Mouse (Mus musculus) midbrain, embryonic 11.5 days (tissue): ENCODE measurements at regions not wholly inside any gene's neighbourhood (a gene's known extent, or its start where the extent isn't known, plus 50 kb on each side); places are given as distances from the start of the nearest gene placed in this dataset.

Source experiments
- ATAC-seq: fragments of 200-750 bp; cut with Nextera tagmentation; 2 replicates; pipeline ENCODE4 v1.8.0; 2017; ENCODE audit warnings: moderate TSS enrichment, moderate library complexity; ENCODE audit not compliant: low FRiP score
- DNase-seq: peaks from one replicate; pipeline ENCODE4 v3.0.0; 2015; ENCODE audit warnings: low spot score; ENCODE audit errors: missing footprints
- H3K27ac ChIP-seq: fragments of 300-500 bp; sonication (generic); 2 replicates; pipeline ENCODE4 v1.5.1; 2014; ENCODE audit warnings: low read depth, low read length
- H3K27me3 ChIP-seq: fragments of 300-500 bp; sonication (generic); 2 replicates; pipeline ENCODE4 v1.6.1; 2014; ENCODE audit warnings: mild to moderate bottlenecking, low read length, moderate library complexity, mixed read lengths; ENCODE audit not compliant: control insufficient read depth, insufficient read depth
- H3K36me3 ChIP-seq: fragments of 300-500 bp; sonication (generic); 2 replicates; pipeline ENCODE4 v1.6.1; 2014; ENCODE audit warnings: mild to moderate bottlenecking, low read length, moderate library complexity, mixed read lengths; ENCODE audit not compliant: control insufficient read depth, insufficient read depth
- H3K4me1 ChIP-seq: fragments of 300-500 bp; sonication (generic); 2 replicates; pipeline ENCODE4 v1.6.1; 2014; ENCODE audit warnings: low read length; ENCODE audit not compliant: control insufficient read depth, insufficient read depth
- H3K4me2 ChIP-seq: fragments of 300-500 bp; sonication (generic); 2 replicates; pipeline ENCODE4 v1.6.1; 2014; ENCODE audit warnings: mild to moderate bottlenecking, moderate library complexity
- H3K4me3 ChIP-seq: fragments of 300-500 bp; sonication (generic); 2 replicates; pipeline ENCODE4 v1.5.1; 2014; ENCODE audit warnings: low read depth, low read length
- H3K9ac ChIP-seq: fragments of 300-500 bp; sonication (generic); 2 replicates; pipeline ENCODE4 v1.6.1; 2014; ENCODE audit warnings: low read length
- H3K9me3 ChIP-seq: fragments of 300-500 bp; sonication (generic); 2 replicates; pipeline ENCODE4 v1.6.1; 2016; ENCODE audit warnings: low read length; ENCODE audit not compliant: control insufficient read depth
- WGBS: fragments of 180-500 bp; shearing (Covaris S2); extraction: QIAGEN DNeasy Blood & Tissue Kit; methylation state at CpG from one replicate; pipeline ENCODE4 v1.1.7; 2014; 5-methylcytosine and 5-hydroxymethylcytosine counted together

DNA sequence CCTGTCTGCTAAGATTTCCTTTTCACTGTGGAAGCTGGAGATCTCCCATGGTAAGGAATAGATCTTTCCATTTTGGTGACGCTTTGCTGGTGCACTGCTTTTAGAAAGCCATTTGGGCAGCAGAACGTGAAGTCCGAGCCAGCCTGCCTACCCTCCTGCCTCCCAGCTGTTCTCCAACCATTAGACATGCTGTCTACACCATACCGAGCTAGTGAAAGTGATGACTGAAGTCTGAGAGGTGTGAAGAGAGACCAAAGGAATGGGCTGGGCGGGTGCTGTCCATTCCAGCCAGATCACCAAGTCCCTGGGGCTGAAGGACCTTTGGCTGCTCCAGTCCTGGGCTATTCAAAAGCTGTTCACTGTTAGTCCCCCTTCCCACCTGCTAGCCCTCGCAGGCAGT, 360.3 kb upstream of the Gm5148 start:
- Histone ChIP-seq H3K4me1 (no peaks in the 10 kb centered on the region), H3K9me3 (no peaks in the 10 kb centered on the region), H3K4me3 (no peak overlapping the region), H3K27me3 (no peaks in the 10 kb centered on the region), H3K4me2 (no peak overlapping the region), H3K27ac (no peak overlapping the region), H3K9ac (no peak overlapping the region), H3K36me3 (no peaks in the 10 kb centered on the region)
- DNase-seq (no peak), ATAC-seq (no peak)
- 81% methylated on average over 6 of the region's 6 CpGs for WGBS

DNA sequence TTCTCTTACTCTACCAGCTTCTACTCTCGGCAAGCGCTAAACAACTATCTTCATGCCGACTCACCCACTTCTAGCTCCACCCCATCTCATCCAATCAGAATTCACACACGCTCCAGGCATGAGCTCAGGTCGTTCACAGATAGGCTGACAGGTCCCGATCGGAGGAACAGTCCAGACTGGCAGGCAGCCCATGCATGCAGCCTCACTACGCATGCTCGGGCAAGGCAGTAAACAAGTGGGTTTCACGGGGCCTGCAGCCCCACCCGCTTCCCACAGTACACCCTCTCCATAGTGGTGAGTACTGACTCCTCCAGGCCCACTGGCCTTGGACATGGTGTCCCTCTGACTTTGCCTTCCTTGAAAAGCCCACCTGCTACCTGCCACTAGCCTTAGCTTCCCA, 358.1 kb upstream of the Gm5148 start:
- Histone ChIP-seq H3K9me3 (no peaks in the 10 kb centered on the region), H3K27ac (no peak overlapping the region), H3K27me3 (no peaks in the 10 kb centered on the region), H3K9ac (no peak overlapping the region), H3K4me1 (no peaks in the 10 kb centered on the region), H3K4me2 (no peak overlapping the region), H3K4me3 (no peak overlapping the region), H3K36me3 (no peaks in the 10 kb centered on the region)
- DNase-seq (no peak), ATAC-seq (no peak)
- WGBS, result 91% methylated on average over 11 of the region's 11 CpGs

DNA sequence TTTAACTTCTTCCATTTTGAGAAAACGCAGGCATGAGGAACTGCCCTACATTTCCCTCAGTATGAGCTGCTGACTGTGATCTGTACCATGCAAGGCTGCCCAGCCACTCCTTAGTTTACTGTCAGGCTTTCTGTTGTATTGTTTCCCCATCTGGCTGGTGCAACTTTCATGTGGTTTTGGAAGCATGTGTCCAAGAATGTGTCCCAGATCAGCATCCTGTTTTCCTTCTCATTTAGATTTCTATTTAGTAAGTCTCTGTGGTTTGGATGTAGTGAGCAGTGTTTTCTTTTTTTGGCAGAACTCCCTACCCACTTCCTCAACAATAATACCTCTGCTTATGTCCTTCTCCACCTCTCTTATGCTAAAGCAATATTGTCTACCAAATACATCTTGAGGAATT, 352.5 kb upstream of the Gm5148 start:
- WGBS, result 81% methylated on average over 1 of the region's 1 CpGs
- Histone ChIP-seq H3K27ac (no peak overlapping the region), H3K9ac (no peak overlapping the region), H3K36me3 (no peaks in the 10 kb centered on the region), H3K4me1 (no peaks in the 10 kb centered on the region), H3K27me3 (no peaks in the 10 kb centered on the region), H3K9me3 (no peaks in the 10 kb centered on the region), H3K4me3 (no peak overlapping the region), H3K4me2 (no peak overlapping the region)
- no peak for ATAC-seq
- no peak for DNase-seq

DNA sequence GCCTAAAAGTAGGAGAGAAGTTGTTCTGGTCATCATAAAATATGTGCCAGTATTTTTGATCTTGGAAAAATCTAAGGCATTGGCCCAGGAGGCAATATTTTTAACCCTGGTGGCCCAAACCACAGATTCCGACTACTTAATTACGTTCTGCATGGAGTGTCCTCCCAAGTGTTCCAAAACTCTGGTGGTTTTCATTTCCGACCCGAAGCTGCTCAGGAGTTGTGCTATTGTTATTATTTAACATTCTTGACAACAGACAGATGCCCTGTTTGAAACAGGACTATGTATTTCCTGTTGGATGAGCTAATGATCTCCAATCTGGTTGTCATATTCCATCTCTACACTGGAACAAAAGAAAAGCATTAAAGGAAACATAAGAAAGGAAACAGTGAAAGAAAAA, 349.7 kb upstream of the Gm5148 start:
- H3K27ac ChIP-seq, result no peak overlapping the region
- no peak overlapping the region for H3K4me2 ChIP-seq
- H3K4me1 ChIP-seq, result no peaks in the 10 kb centered on the region
- ATAC-seq, result no peak
- no peaks in the 10 kb centered on the region for H3K27me3 ChIP-seq
- H3K9ac ChIP-seq, result no peak overlapping the region
- no peak overlapping the region for H3K4me3 ChIP-seq
- H3K36me3 ChIP-seq, result no peaks in the 10 kb centered on the region
- DNase-seq, result no peak
- 80% methylated on average over 4 of the region's 4 CpGs for WGBS
- no peaks in the 10 kb centered on the region for H3K9me3 ChIP-seq

DNA sequence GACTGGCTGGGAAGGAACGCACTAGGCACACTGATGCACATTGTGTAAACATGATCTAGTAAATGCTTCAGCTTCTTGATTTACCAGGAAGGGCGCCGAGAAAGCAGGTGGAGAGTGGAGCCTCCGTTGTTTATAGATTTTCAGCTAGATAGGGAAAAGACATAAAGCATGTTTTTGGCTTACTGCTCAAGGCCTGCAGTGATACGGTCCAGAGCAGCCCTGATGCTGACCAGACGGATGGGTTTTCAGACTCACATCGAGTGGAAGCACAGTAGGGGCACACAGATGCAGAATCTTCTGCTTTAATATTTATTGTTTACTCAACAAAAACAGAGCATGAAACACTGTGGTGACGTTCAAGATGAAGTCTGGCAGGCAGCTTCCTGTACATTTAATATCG, 331.3 kb upstream of the Gm5148 start:
- ATAC-seq, result no peak
- H3K36me3 ChIP-seq, result no peaks in the 10 kb centered on the region
- H3K4me1 ChIP-seq, result no peaks in the 10 kb centered on the region
- no peak overlapping the region for H3K9ac ChIP-seq
- H3K27ac ChIP-seq, result no peak overlapping the region
- H3K27me3 ChIP-seq, result no peaks in the 10 kb centered on the region
- no peak overlapping the region for H3K4me3 ChIP-seq
- DNase-seq, result no peak
- WGBS, result 86% methylated on average over 9 of the region's 9 CpGs
- no peak overlapping the region for H3K4me2 ChIP-seq
- no peaks in the 10 kb centered on the region for H3K9me3 ChIP-seq

DNA sequence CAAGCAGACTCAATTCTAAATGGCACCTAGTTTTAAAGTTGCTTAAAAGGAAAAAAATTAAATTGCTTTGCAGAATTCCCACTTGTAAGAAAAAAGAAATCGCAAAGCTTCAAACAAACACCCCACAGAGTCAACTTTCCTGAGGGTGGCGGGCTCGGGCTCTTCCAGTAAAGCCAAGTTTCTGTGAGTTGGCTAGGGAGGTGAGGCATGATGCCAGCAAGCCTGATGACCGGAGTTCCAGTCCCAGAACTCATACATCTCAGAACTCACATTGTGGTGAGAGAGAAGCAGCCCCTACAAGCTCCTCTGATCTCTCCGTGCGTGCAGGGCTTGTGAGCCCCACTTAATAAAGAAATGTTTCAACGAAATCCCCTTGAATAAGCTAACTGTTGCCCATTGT, 328.7 kb upstream of the Gm5148 start:
- Histone ChIP-seq H3K9me3 (no peaks in the 10 kb centered on the region), H3K9ac (no peak overlapping the region), H3K4me2 (no peak overlapping the region), H3K4me1 (no peaks in the 10 kb centered on the region), H3K27me3 (no peaks in the 10 kb centered on the region), H3K27ac (no peak overlapping the region), H3K4me3 (no peak overlapping the region), H3K36me3 (no peaks in the 10 kb centered on the region)
- ATAC-seq (no peak), DNase-seq (no peak)
- WGBS, result 90% methylated on average over 7 of the region's 7 CpGs

DNA sequence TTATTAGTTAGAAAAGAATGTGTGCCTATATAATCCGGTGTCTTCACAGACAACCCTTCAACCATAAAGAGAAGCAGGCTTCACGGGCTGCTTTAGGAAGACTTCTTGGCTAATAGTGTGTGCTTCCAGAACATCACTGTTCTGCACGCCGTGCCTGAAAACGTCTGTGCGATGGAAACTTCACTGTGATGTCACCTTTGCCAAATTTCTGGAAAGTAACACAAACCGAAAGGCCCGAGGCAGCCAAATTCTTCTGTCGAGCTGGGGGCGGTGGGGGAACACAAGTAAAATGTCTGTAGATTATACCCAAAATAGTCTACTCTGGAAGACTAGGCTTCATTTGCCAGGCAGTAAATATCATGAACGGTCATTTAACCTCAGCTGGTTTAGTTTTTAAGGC, 327.5 kb upstream of the Gm5148 start:
- Histone ChIP-seq H3K9me3 (no peaks in the 10 kb centered on the region), H3K36me3 (no peaks in the 10 kb centered on the region), H3K27ac (no peak overlapping the region), H3K4me1 (no peaks in the 10 kb centered on the region), H3K9ac (no peak overlapping the region), H3K4me3 (no peak overlapping the region), H3K4me2 (no peak overlapping the region), H3K27me3 (no peaks in the 10 kb centered on the region)
- WGBS, result 94% methylated on average over 11 of the region's 11 CpGs
- ATAC-seq (no peak), DNase-seq (no peak)

DNA sequence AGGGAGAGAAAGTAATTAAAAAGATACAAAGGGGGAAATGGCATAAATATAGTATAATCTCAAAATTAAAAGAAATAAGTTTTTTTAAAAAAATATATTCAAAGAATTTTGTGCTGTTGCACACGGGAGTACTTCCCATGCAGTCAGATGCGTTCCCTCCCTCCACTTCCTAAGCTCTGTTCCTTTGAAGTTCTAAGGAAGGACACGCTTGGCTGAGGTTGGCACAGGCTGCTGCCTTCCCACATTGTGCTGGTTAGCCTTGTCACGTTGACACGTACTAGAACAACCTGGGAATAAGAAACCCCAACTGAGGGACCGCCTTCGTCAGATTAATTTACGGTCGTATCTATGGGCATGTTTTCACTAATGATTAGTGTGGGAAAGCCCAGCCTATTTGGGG, 326.6 kb upstream of the Gm5148 start:
- Histone ChIP-seq H3K4me3 (no peak overlapping the region), H3K4me2 (no peak overlapping the region), H3K4me1 (no peaks in the 10 kb centered on the region), H3K27me3 (no peaks in the 10 kb centered on the region), H3K27ac (no peak overlapping the region), H3K36me3 (no peaks in the 10 kb centered on the region), H3K9ac (no peak overlapping the region), H3K9me3 (no peaks in the 10 kb centered on the region)
- ATAC-seq, result 0 out of 2 replicates have a peak, but pooled peaks have one; percentile 5
- DNase-seq, result no peak
- WGBS, result 32% methylated on average over 9 of the region's 9 CpGs

DNA sequence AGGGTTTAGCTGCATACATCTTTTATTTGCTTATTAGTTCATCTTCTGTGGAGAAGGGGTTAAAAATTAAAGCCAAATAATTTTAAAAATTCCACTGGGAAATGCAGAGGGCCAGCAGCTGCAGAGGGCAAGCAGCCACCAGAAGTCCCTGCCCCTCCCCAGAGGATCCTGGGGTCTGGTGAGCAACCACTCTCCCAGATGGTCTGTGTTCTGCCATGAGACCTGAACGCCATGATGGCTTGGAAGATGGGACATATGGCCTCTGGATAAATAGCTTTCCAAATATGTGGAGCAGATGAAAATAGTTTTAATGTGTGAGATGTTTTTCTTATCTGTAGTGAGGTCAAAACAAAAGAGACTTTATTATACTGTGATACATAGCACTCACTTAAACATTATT, 326.1 kb upstream of the Gm5148 start:
- Histone ChIP-seq H3K4me1 (no peaks in the 10 kb centered on the region), H3K9me3 (no peaks in the 10 kb centered on the region), H3K27ac (no peak overlapping the region), H3K4me2 (no peak overlapping the region), H3K9ac (no peak overlapping the region), H3K4me3 (no peak overlapping the region), H3K36me3 (no peaks in the 10 kb centered on the region), H3K27me3 (no peaks in the 10 kb centered on the region)
- DNase-seq (no peak), ATAC-seq (no peak)
- WGBS, result 36% methylated on average over 1 of the region's 1 CpGs

DNA sequence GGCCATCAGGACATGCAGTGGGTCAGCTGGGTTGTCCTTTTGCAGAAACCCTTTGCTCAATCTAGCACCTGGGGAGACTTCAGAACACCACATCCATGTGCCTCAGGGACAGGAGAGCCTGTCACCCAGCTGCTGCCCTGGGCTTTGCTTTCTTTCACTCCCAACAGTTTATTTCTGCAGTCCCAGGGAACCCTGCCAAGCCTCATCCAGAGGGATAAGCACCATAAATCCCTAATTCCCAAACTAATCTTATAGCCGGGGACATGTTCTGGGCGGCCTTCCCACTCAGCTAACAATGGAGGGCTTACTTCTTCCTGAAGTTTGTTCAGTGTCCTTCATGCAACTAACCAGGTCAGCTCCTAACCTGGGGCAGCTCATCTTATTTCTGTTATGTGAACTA, 325.0 kb upstream of the Gm5148 start:
- DNase-seq, result no peak
- 47% methylated on average over 2 of the region's 2 CpGs for WGBS

More for the DNA sequence above, 325.0 kb upstream of the Gm5148 start:
- H3K27me3 ChIP-seq, result no peaks in the 10 kb centered on the region
- H3K36me3 ChIP-seq, result no peaks in the 10 kb centered on the region
- H3K4me3 ChIP-seq, result no peak overlapping the region
- H3K27ac ChIP-seq, result no peak overlapping the region
- no peak overlapping the region for H3K9ac ChIP-seq
- no peaks in the 10 kb centered on the region for H3K4me1 ChIP-seq
- no peak for ATAC-seq
- no peak overlapping the region for H3K4me2 ChIP-seq
- no peaks in the 10 kb centered on the region for H3K9me3 ChIP-seq
